Mouse (Mus musculus) small intestine, adult 2 months (tissue): ENCODE measurements around the gene Mgarp.

Experiments
- CTCF ChIP-seq: fragments of 200-500 bp; IDR thresholded peaks from 2 replicates; pipeline ENCODE4 v1.5.1; 2012; ENCODE audit warnings: low read depth, mild to moderate bottlenecking, control low read depth, inconsistent platforms, low read length, moderate library complexity, mixed read lengths; ENCODE audit not compliant: insufficient replicate concordance, insufficient read length; ENCODE audit errors: extremely low read depth
- POLR2A ChIP-seq: fragments of 200-500 bp; IDR thresholded peaks from 2 replicates; pipeline ENCODE4 v1.6.1; 2012; ENCODE audit warnings: low read depth, mild to moderate bottlenecking, control low read depth, inconsistent platforms, low read length, moderate library complexity

DNA sequence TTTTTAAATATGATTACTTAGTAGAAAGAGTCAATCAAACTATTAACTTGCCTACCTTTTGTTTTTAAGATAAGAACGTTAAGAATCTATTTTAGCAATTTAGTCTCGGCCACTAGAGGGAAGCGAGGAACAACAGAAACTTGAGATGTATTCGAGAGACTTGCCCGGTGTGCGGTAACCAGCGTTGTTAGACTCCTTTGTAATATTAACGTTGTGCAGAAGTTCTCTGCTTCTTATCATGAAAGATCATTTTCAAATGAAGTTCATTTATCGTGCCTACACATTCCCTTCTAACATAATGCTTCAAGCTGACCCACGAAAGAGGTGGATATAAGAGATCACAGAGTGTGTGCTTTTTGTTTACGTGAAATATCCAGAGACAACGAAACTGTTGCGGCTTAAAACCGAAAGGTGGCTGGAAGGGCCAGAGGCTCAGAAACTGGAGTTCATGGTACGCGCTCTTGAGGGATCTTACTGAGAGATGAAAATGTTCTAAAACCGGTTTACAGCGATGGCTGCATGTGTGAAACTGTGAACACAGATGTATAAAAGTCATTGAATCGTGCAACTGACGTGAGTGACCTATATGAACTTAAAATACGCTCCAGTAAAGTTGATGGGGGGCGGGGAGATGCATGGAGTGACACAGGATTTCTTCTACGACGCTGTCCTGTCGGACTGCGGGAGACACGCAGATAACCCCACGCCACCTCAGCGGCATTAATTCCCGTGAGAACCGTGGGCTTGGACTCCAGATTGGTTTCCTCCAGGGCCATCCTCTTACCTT, 18.5 kb downstream of the Mgarp start:
- TF ChIP-seq CTCF = no peak; the same call in 1 of the 2 replicates
- no peak for TF ChIP-seq POLR2A
